23 mouse cellular contexts compared by ENCODE assay signal in genomic region chr2:77516606-77517005, GRCm38 (mm10).
DNase-seq lines count a peak whose midpoint lies in the region; ATAC-seq lines count a peak whose summit lies in the region.
"Had no signal": no experiment of that assay in that cellular context is flagged by ENCODE, and none has a peak within 500 bp of the region (broad histone marks: within the 10 kb centered on the region; RNA-seq: fewer than 3 reads in every experiment).

No protein-coding gene starts in this region.

- H3K4me1 ChIP-seq in kidney, embryonic 16.5 days (ENCODE audit: insufficient read depth, low read length), result peaks cover 10% of the 10 kb centered on the region
- peaks cover 7% of the 10 kb centered on the region; the same call in 1 of the 2 replicates for H3K4me1 ChIP-seq in intestine, embryonic 16.5 days (ENCODE audit: control insufficient read depth, insufficient read depth, low read length)
- H3K4me1 ChIP-seq in liver, embryonic 15.5 days (replicated peaks), result peaks cover 51% of the 10 kb centered on the region
- H3K4me1 ChIP-seq: embryonic facial prominence, embryonic 12.5 days had no signal

- WGBS in kidney, embryonic 16.5 days, result 74% methylated on average over 5 of the region's 5 CpGs
- WGBS in intestine, embryonic 16.5 days, result 53% methylated on average over 5 of the region's 5 CpGs
- WGBS in liver, embryonic 15.5 days (ENCODE audit: insufficient replicate concordance), result 61% methylated on average over 5 of the region's 5 CpGs

- no peaks in the 10 kb centered on the region for H3K36me3 ChIP-seq in kidney, embryonic 16.5 days (ENCODE audit: insufficient read depth, low read length)
- H3K36me3 ChIP-seq in intestine, embryonic 16.5 days (ENCODE audit: control insufficient read depth, insufficient read depth, low read length), result no peaks in the 10 kb centered on the region
- no peaks in the 10 kb centered on the region for H3K36me3 ChIP-seq in liver, embryonic 15.5 days (replicated peaks)
- H3K36me3 ChIP-seq: embryonic facial prominence, embryonic 12.5 days; forebrain, embryonic 15.5 days; G1E; heart, embryonic 10.5 days; heart, embryonic 15.5 days; hindbrain, embryonic 13.5 days had no signal

- H3K4me2 ChIP-seq in kidney, embryonic 16.5 days (replicated peaks; ENCODE audit: low read depth, low read length), result no peak overlapping the region
- no peak overlapping the region; the same call in 1 of the 2 replicates for H3K4me2 ChIP-seq in intestine, embryonic 16.5 days (ENCODE audit: low read depth, low read length)
- H3K4me2 ChIP-seq in liver, embryonic 15.5 days, result peak overlapping the region; percentile 71
- H3K4me2 ChIP-seq: embryonic facial prominence, embryonic 12.5 days; forebrain, embryonic 15.5 days; heart, embryonic 15.5 days; hindbrain, embryonic 13.5 days had no signal

- H3K9ac ChIP-seq in kidney, embryonic 16.5 days (replicated peaks; ENCODE audit: low read length), result no peak overlapping the region
- no peak overlapping the region for H3K9ac ChIP-seq in intestine, embryonic 16.5 days (ENCODE audit: low read depth, low read length)
- H3K9ac ChIP-seq in liver, embryonic 15.5 days, result no peak overlapping the region
- H3K9ac ChIP-seq: embryonic facial prominence, embryonic 12.5 days; forebrain, embryonic 15.5 days; heart, embryonic 15.5 days; hindbrain, embryonic 13.5 days had no signal

- ATAC-seq in kidney, embryonic 16.5 days (ENCODE audit: low FRiP score, low TSS enrichment), result no peak
- ATAC-seq in intestine, embryonic 16.5 days, result peak; percentile 32; the same call in 1 of the 2 replicates
- no peak for ATAC-seq in liver, embryonic 15.5 days (ENCODE audit: insufficient read depth)
- ATAC-seq: CD4-positive, CD25-positive, alpha-beta regulatory T cell, adult 4 months; forebrain, embryonic 15.5 days had no signal

- no peak overlapping the region for H3K4me3 ChIP-seq in kidney, embryonic 16.5 days (ENCODE audit: low read length)
- no peak overlapping the region for H3K4me3 ChIP-seq in intestine, embryonic 16.5 days (ENCODE audit: low read length)
- no peak overlapping the region for H3K4me3 ChIP-seq in liver, embryonic 15.5 days (replicated peaks)
- H3K4me3 ChIP-seq: embryonic facial prominence, embryonic 12.5 days; forebrain, embryonic 15.5 days; heart, embryonic 10.5 days; heart, embryonic 15.5 days; hindbrain, embryonic 13.5 days had no signal

- no peak overlapping the region for H3K27ac ChIP-seq in kidney, embryonic 16.5 days (ENCODE audit: low read length)
- peak overlapping the region; percentile 3; the same call in 1 of the 2 replicates for H3K27ac ChIP-seq in intestine, embryonic 16.5 days (ENCODE audit: low read length)
- H3K27ac ChIP-seq in liver, embryonic 15.5 days (replicated peaks), result peak overlapping the region; percentile 63; the same call in 1 of the 2 replicates
- H3K27ac ChIP-seq: embryonic facial prominence, embryonic 12.5 days; forebrain, embryonic 15.5 days; heart, embryonic 10.5 days; heart, embryonic 15.5 days; hindbrain, embryonic 13.5 days had no signal

- no peaks in the 10 kb centered on the region for H3K27me3 ChIP-seq in kidney, embryonic 16.5 days (ENCODE audit: insufficient read depth, low read length)
- 0 out of 2 replicates have a peak, but pooled peaks cover 2% of the 10 kb centered on the region for H3K27me3 ChIP-seq in intestine, embryonic 16.5 days (replicated peaks; ENCODE audit: control insufficient read depth, insufficient read depth, low read length)
- no peaks in the 10 kb centered on the region for H3K27me3 ChIP-seq in liver, embryonic 15.5 days
- H3K27me3 ChIP-seq: embryonic facial prominence, embryonic 12.5 days; forebrain, embryonic 15.5 days; heart, embryonic 15.5 days had no signal

- peak; percentile 1 for DNase-seq in embryo, embryonic 10 days (ENCODE audit: low spot score)
- DNase-seq in embryo, embryonic 10.5 days (ENCODE audit: low spot score), result no peak
- peak; percentile 22 for DNase-seq in kidney, adult 9 months
- no peak for DNase-seq in cerebellum, postnatal 4 days (ENCODE audit: low spot score in 2 of 2)
- DNase-seq in ovary, postnatal 36 days (ENCODE audit: low spot score), result no peak
- DNase-seq: adrenal gland, postnatal 10 days; B cell, adult 2 months; cerebellum, adult 18-20 months; cerebellum, adult 9-11 months; cerebellum, postnatal 36 days; gastrocnemius, postnatal 36 days; heart, adult 18-20 months; heart, postnatal 14 days had no signal

- no peaks in the 10 kb centered on the region for H3K9me3 ChIP-seq in kidney, embryonic 16.5 days (ENCODE audit: low read length)
- no peaks in the 10 kb centered on the region for H3K9me3 ChIP-seq in intestine, embryonic 16.5 days (ENCODE audit: control insufficient read depth, low read length)
- H3K9me3 ChIP-seq in liver, embryonic 15.5 days (replicated peaks), result no peaks in the 10 kb centered on the region
- H3K9me3 ChIP-seq: embryonic facial prominence, embryonic 12.5 days; forebrain, embryonic 15.5 days; heart, embryonic 10.5 days; heart, embryonic 15.5 days; hindbrain, embryonic 13.5 days had no signal

Comparison
In these comparisons a context has a peak if more than half of its experiments do, and no peak if none do; other contexts are left out.
1. DNase-seq: peak in embryo, embryonic 10 days (single experiment) and kidney, adult 9 months (single experiment); none in embryo, embryonic 10.5 days (single experiment), cerebellum, postnatal 4 days (0 of 2) and ovary, postnatal 36 days (single experiment).